28 mouse cellular contexts compared by ENCODE assay signal in genomic region chr12:102118014-102118413, GRCm38 (mm10). TPM values are rescaled to one million over a fixed set of nuclear protein-coding genes. Genes with fewer than 3 reads are reported as not detected.
DNase-seq lines count a peak whose midpoint lies in the region; ATAC-seq and TF ChIP-seq lines count a peak whose summit lies in the region.
"Had no signal": no experiment of that assay in that cellular context is flagged by ENCODE, and none has a peak within 500 bp of the region (broad histone marks: within the 10 kb centered on the region; RNA-seq: fewer than 3 reads in every experiment).

No protein-coding gene starts in this region.

- H3K36me3 ChIP-seq in heart, embryonic 13.5 days = no peaks in the 10 kb centered on the region
- H3K36me3 ChIP-seq in liver, embryonic 11.5 days (ENCODE audit: control insufficient read depth, insufficient read depth, low read length) = no peaks in the 10 kb centered on the region
- no peaks in the 10 kb centered on the region for H3K36me3 ChIP-seq in liver, embryonic 12.5 days
- no peaks in the 10 kb centered on the region for H3K36me3 ChIP-seq in megakaryocyte, embryonic 14.5 days (replicated peaks; ENCODE audit: low read length)
- H3K36me3 ChIP-seq in midbrain, embryonic 15.5 days (replicated peaks) = no peaks in the 10 kb centered on the region
- no peaks in the 10 kb centered on the region for H3K36me3 ChIP-seq in intestine, postnatal 0 days (ENCODE audit: control insufficient read depth, insufficient read depth)
- H3K36me3 ChIP-seq: intestine, embryonic 15.5 days; stomach, embryonic 15.5 days had no signal

- WGBS in heart, embryonic 13.5 days = 7% methylated on average over 7 of the region's 7 CpGs
- WGBS in liver, embryonic 11.5 days = 27% methylated on average over 7 of the region's 7 CpGs
- 20% methylated on average over 7 of the region's 7 CpGs for WGBS in liver, embryonic 12.5 days (ENCODE audit: insufficient replicate concordance)
- 90% methylated on average over 7 of the region's 7 CpGs for WGBS in midbrain, embryonic 15.5 days
- 55% methylated on average over 7 of the region's 7 CpGs for WGBS in intestine, postnatal 0 days

- H3K27ac ChIP-seq in heart, embryonic 13.5 days (replicated peaks) = 0 out of 2 replicates have a peak overlapping the region, but pooled peaks have one; percentile 3
- no peak overlapping the region for H3K27ac ChIP-seq in liver, embryonic 11.5 days (ENCODE audit: low read depth, low read length)
- H3K27ac ChIP-seq in liver, embryonic 12.5 days = no peak overlapping the region
- H3K27ac ChIP-seq in midbrain, embryonic 15.5 days = no peak overlapping the region
- H3K27ac ChIP-seq in intestine, postnatal 0 days (ENCODE audit: low read depth, low read length) = no peak overlapping the region
- H3K27ac ChIP-seq: forebrain, embryonic 13.5 days; hindbrain, postnatal 0 days; intestine, embryonic 15.5 days; kidney, postnatal 0 days; liver, embryonic 14.5 days; stomach, embryonic 15.5 days had no signal

- no peak for TF ChIP-seq CTCF in intestine, postnatal 0 days (IDR thresholded peaks at IDR 0.05; ENCODE audit: low read depth)

- ATAC-seq in heart, embryonic 13.5 days (ENCODE audit: extremely low read depth, insufficient number of reproducible peaks, low FRiP score, low TSS enrichment) = no peak
- ATAC-seq in liver, embryonic 11.5 days (replicated peaks; ENCODE audit: low FRiP score) = peak; percentile 26; the same call in 1 of the 2 replicates
- no peak for ATAC-seq in liver, embryonic 12.5 days
- ATAC-seq in midbrain, embryonic 15.5 days (replicated peaks) = no peak
- ATAC-seq in intestine, postnatal 0 days = no peak
- ATAC-seq: forebrain, embryonic 13.5 days; hindbrain, postnatal 0 days; intestine, embryonic 15.5 days had no signal

- no peak for DNase-seq in heart, postnatal 4 days
- no peak for DNase-seq in liver, embryonic 11.5 days (ENCODE audit: low spot score)
- peak; percentile 50 for DNase-seq in MEL-GATA-1-ER (ENCODE audit: extremely low read depth, low read depth)
- DNase-seq: adrenal gland, adult 8-10 months; B cell, adult 2 months; cerebellum, adult 2 months; cerebellum, postnatal 14 days; gastrocnemius, postnatal 10 days; kidney, adult 8-10 months; layer of hippocampus, postnatal 36 days; left cerebral cortex, postnatal 4 days; lung, embryonic 14.5 days; lung, postnatal 14 days; midbrain, embryonic 14.5 days; retina, postnatal 1 day; right cerebral cortex, postnatal 25 days had no signal

- no peak overlapping the region for H3K4me2 ChIP-seq in heart, embryonic 13.5 days
- no peak overlapping the region for H3K4me2 ChIP-seq in liver, embryonic 11.5 days
- H3K4me2 ChIP-seq in liver, embryonic 12.5 days = no peak overlapping the region
- H3K4me2 ChIP-seq in midbrain, embryonic 15.5 days = no peak overlapping the region
- H3K4me2 ChIP-seq in intestine, postnatal 0 days (replicated peaks; ENCODE audit: low read depth) = no peak overlapping the region
- H3K4me2 ChIP-seq: forebrain, embryonic 13.5 days; intestine, embryonic 15.5 days; lung, embryonic 14.5 days; stomach, embryonic 15.5 days had no signal

- no peaks in the 10 kb centered on the region for H3K9me3 ChIP-seq in heart, embryonic 13.5 days
- H3K9me3 ChIP-seq in liver, embryonic 11.5 days (ENCODE audit: control insufficient read depth, low read length) = no peaks in the 10 kb centered on the region
- no peaks in the 10 kb centered on the region for H3K9me3 ChIP-seq in liver, embryonic 12.5 days (replicated peaks)
- no peaks in the 10 kb centered on the region for H3K9me3 ChIP-seq in megakaryocyte, embryonic 14.5 days
- H3K9me3 ChIP-seq in midbrain, embryonic 15.5 days = no peaks in the 10 kb centered on the region
- H3K9me3 ChIP-seq in intestine, postnatal 0 days (ENCODE audit: control insufficient read depth) = no peaks in the 10 kb centered on the region
- H3K9me3 ChIP-seq: forebrain, embryonic 13.5 days; intestine, embryonic 15.5 days; stomach, embryonic 15.5 days had no signal

- no peak overlapping the region for H3K4me3 ChIP-seq in heart, embryonic 13.5 days
- no peak overlapping the region for H3K4me3 ChIP-seq in liver, embryonic 11.5 days (ENCODE audit: low read depth, low read length)
- no peak overlapping the region for H3K4me3 ChIP-seq in liver, embryonic 12.5 days
- H3K4me3 ChIP-seq in megakaryocyte, embryonic 14.5 days (replicated peaks) = peak overlapping the region; percentile 38
- H3K4me3 ChIP-seq in midbrain, embryonic 15.5 days = no peak overlapping the region
- no peak overlapping the region for H3K4me3 ChIP-seq in intestine, postnatal 0 days (ENCODE audit: low read depth, low read length)
- H3K4me3 ChIP-seq: forebrain, embryonic 13.5 days; intestine, embryonic 15.5 days; stomach, embryonic 15.5 days had no signal

- H3K27me3 ChIP-seq in heart, embryonic 13.5 days (replicated peaks) = no peaks in the 10 kb centered on the region; the same call in 1 of the 2 replicates
- H3K27me3 ChIP-seq in liver, embryonic 11.5 days (replicated peaks; ENCODE audit: control insufficient read depth, insufficient read depth, low read length) = no peaks in the 10 kb centered on the region
- H3K27me3 ChIP-seq in liver, embryonic 12.5 days (replicated peaks) = peaks cover 4% of the 10 kb centered on the region; the same call in 1 of the 2 replicates
- H3K27me3 ChIP-seq in megakaryocyte, embryonic 14.5 days (replicated peaks) = peaks cover 49% of the 10 kb centered on the region
- no peaks in the 10 kb centered on the region for H3K27me3 ChIP-seq in midbrain, embryonic 15.5 days (replicated peaks)
- no peaks in the 10 kb centered on the region for H3K27me3 ChIP-seq in intestine, postnatal 0 days (replicated peaks; ENCODE audit: control insufficient read depth, insufficient read depth, low read length)
- H3K27me3 ChIP-seq: forebrain, embryonic 13.5 days; intestine, embryonic 15.5 days had no signal

- H3K9ac ChIP-seq in heart, embryonic 13.5 days = no peak overlapping the region
- H3K9ac ChIP-seq in liver, embryonic 11.5 days (ENCODE audit: low read depth, low read length) = no peak overlapping the region
- H3K9ac ChIP-seq in liver, embryonic 12.5 days = no peak overlapping the region
- no peak overlapping the region for H3K9ac ChIP-seq in midbrain, embryonic 15.5 days
- no peak overlapping the region for H3K9ac ChIP-seq in intestine, postnatal 0 days (ENCODE audit: low read depth, low read length)
- H3K9ac ChIP-seq: forebrain, embryonic 13.5 days; intestine, embryonic 15.5 days; liver, embryonic 14.5 days; lung, embryonic 14.5 days; stomach, embryonic 15.5 days had no signal

- H3K4me1 ChIP-seq in heart, embryonic 13.5 days = peaks cover 13% of the 10 kb centered on the region
- H3K4me1 ChIP-seq in liver, embryonic 11.5 days (replicated peaks; ENCODE audit: control insufficient read depth, insufficient read depth, low read length) = no peaks in the 10 kb centered on the region
- H3K4me1 ChIP-seq in liver, embryonic 12.5 days = no peaks in the 10 kb centered on the region
- peaks cover 16% of the 10 kb centered on the region for H3K4me1 ChIP-seq in megakaryocyte, embryonic 14.5 days
- 0 out of 2 replicates have a peak, but pooled peaks cover under 1% of the 10 kb centered on the region for H3K4me1 ChIP-seq in midbrain, embryonic 15.5 days
- H3K4me1 ChIP-seq in intestine, postnatal 0 days (replicated peaks; ENCODE audit: control insufficient read depth, insufficient read depth, low read length) = no peaks in the 10 kb centered on the region
- H3K4me1 ChIP-seq: stomach, embryonic 15.5 days had no signal

RNA-seq across cellular contexts. Expression of gene Slc24a4, which starts 10.5 kb away (rescaled TPM):
- polyA plus RNA-seq in heart, embryonic 13.5 days (2015; fragmentation: Nextera tagmentation; extraction: Ambion mirVana) = 2.8 TPM in 2 replicates
- total RNA-seq in heart, postnatal 4 days (2021) = 1 to 10 TPM; 2.5 to 2.9 TPM
- polyA plus RNA-seq in liver, embryonic 11.5 days (2014; fragmentation: Nextera tagmentation; extraction: Ambion mirVana) = 0.04 and 0.12 TPM in 2 replicates
- 0.14 TPM in 1 of 2 replicates, not detected in the other for polyA plus RNA-seq in liver, embryonic 12.5 days (2016; fragmentation: Nextera tagmentation; extraction: Ambion mirVana)
- polyA plus RNA-seq in megakaryocyte, embryonic 14.5 days (2012; ENCODE audit: insufficient read depth, low replicate concordance) = 0.04 TPM in 1 of 2 replicates, not detected in the other
- polyA plus RNA-seq in midbrain, embryonic 15.5 days (2015; fragmentation: Nextera tagmentation; extraction: Ambion mirVana) = 1.7 and 1.8 TPM in 2 replicates
- 0.17 and 0.29 TPM in 2 replicates for polyA plus RNA-seq in intestine, postnatal 0 days (2015; fragmentation: Nextera tagmentation; extraction: Ambion mirVana)
- total RNA-seq: neutrophil, adult 5-6 weeks had no signal
- polyA plus RNA-seq: kidney, postnatal 0 days had no signal
